Mouse (Mus musculus) megakaryocyte progenitor cell, adult 5-6 weeks (primary cell): ENCODE measurements around the gene Slfn3. TPM values are rescaled to one million over a fixed set of nuclear protein-coding genes. Genes with fewer than 3 reads are reported as not detected.
"Not testable (repeated sequence)": the region's sequence is repeated elsewhere in the genome, so short reads cannot be mapped to it uniquely, and the experiment has no call there.

Experiments
- ATAC-seq: replicated peaks from 2 replicates; pipeline ENCODE4 v1.8.0; 2016; ENCODE audit warnings: mild to moderate bottlenecking, moderate TSS enrichment, inconsistent platforms; ENCODE audit not compliant: poor library complexity
- total RNA-seq, 2 experiments: library from RNA; stranded (forward) in 1 of 2; stranded (reverse) in 1 of 2; fragments of 157-497, 149-512 nt in 1 of 2; fragments of 200-1000 nt in 1 of 2; gene quantifications; 2 replicates each; pipeline versions ENCODE4 v1.2.3 to v1.2.4; 2015 to 2017

Slfn3 gene
- total RNA-seq (2015): 21.3 and 22.2 TPM in 2 replicates
- total RNA-seq (2017): 26.4 and 30.4 TPM in 2 replicates

GRCm38 (mm10) chr11:83191134-83191893 is at the start of gene Slfn3:
TSS of gene Slfn3 (plus strand) at chr11:83191330.
- ATAC-seq: peak; percentile 74

GRCm38 (mm10) chr11:83148939-83149338 is 42.2 kb upstream of the Slfn3 start:
- not testable (repeated sequence) for ATAC-seq

GRCm38 (mm10) chr11:83174948-83175539 is 16.1 kb upstream of the Slfn3 start, which contains the start of gene Slfn4:
TSS of gene Slfn4 (plus strand) at chr11:83175186.
- 0 out of 2 replicates have a peak, but pooled peaks have one; percentile 20 for ATAC-seq

GRCm38 (mm10) chr11:83192001-83192400 is 871 bp downstream of the Slfn3 start:
- ATAC-seq: peak; percentile 95

- ATAC-seq: no peak
These were observed 13.9 kb downstream of the Slfn3 start for GRCm38 (mm10) chr11:83205002-83205401.

GRCm38 (mm10) chr11:83216119-83216518 is 25.0 kb downstream of the Slfn3 start:
- ATAC-seq: no peak

GRCm38 (mm10) chr11:83221328-83221877 is 30.3 kb downstream of the Slfn3 start:
- no peak for ATAC-seq

- ATAC-seq: peak; percentile 77
These were observed 32.2 kb downstream of the Slfn3 start for GRCm38 (mm10) chr11:83223367-83223766.

- peak; percentile 35 for ATAC-seq
These were observed 32.7 kb downstream of the Slfn3 start for GRCm38 (mm10) chr11:83223793-83224192.

GRCm38 (mm10) chr11:83224217-83224616 is 33.1 kb downstream of the Slfn3 start:
- peak; percentile 94 for ATAC-seq

- 0 out of 2 replicates have a peak, but pooled peaks have one; percentile 17 for ATAC-seq
These were observed 33.6 kb downstream of the Slfn3 start for GRCm38 (mm10) chr11:83224750-83225149.

GRCm38 (mm10) chr11:83225371-83225960 is 34.3 kb downstream of the Slfn3 start:
- ATAC-seq: no peak

- no peak for ATAC-seq
These were observed 37.0 kb downstream of the Slfn3 start for GRCm38 (mm10) chr11:83227926-83228723.

GRCm38 (mm10) chr11:83230966-83231365 is 39.8 kb downstream of the Slfn3 start:
- peak; percentile 90 for ATAC-seq

GRCm38 (mm10) chr11:83233621-83234020 is 42.5 kb downstream of the Slfn3 start:
- ATAC-seq: not testable (repeated sequence)

- not testable (repeated sequence) for ATAC-seq
These were observed 46.3 kb downstream of the Slfn3 start for GRCm38 (mm10) chr11:83237390-83237789.

GRCm38 (mm10) chr11:83238389-83238788 is 47.3 kb downstream of the Slfn3 start:
- ATAC-seq: no peak

- ATAC-seq: no peak
These were observed 48.7 kb downstream of the Slfn3 start for GRCm38 (mm10) chr11:83239811-83240210.

- ATAC-seq: not testable (repeated sequence)
These were observed 66.1 kb downstream of the Slfn3 start for GRCm38 (mm10) chr11:83257211-83257610.

GRCm38 (mm10) chr11:83262673-83263072 is 71.5 kb downstream of the Slfn3 start:
- peak; percentile 68 for ATAC-seq
